Mouse (Mus musculus) C2C12 (cell line): ENCODE data around the gene Ehmt2.

Experiments
- CTCF ChIP-seq: IDR thresholded peaks from one replicate; pipeline ENCODE4 v1.5.1; 2011; ENCODE audit not compliant: control insufficient read depth, insufficient read depth, insufficient read length
- FOSL1 ChIP-seq: IDR thresholded peaks from one replicate; pipeline ENCODE4 v1.8.0; 2011; ENCODE audit warnings: mild to moderate bottlenecking, low read length; ENCODE audit not compliant: poor library complexity, insufficient read depth, severe bottlenecking
- MAX ChIP-seq: IDR thresholded peaks from one replicate; pipeline ENCODE4 v1.6.1; 2011; ENCODE audit warnings: mild to moderate bottlenecking, control low read depth
- MYOD1 ChIP-seq: IDR thresholded peaks from one replicate; pipeline ENCODE4 v1.6.1; 2011; ENCODE audit warnings: low read depth; ENCODE audit not compliant: control insufficient read depth, insufficient read length
- MYOG ChIP-seq: IDR thresholded peaks from one replicate; pipeline ENCODE4 v1.6.1; 2011; ENCODE audit not compliant: control insufficient read depth, insufficient read length; ENCODE audit errors: extremely low read depth
- USF1 ChIP-seq: IDR thresholded peaks from one replicate; pipeline ENCODE4 v1.6.1; 2011; ENCODE audit warnings: low read depth, mild to moderate bottlenecking, control low read depth, moderate library complexity

- no peak for TF ChIP-seq CTCF
- no peak for TF ChIP-seq MYOD1
- TF ChIP-seq MAX = no peak
- TF ChIP-seq USF1 = no peak
- TF ChIP-seq MYOG = no peak
- TF ChIP-seq FOSL1 = no peak
Observed at GRCm38 (mm10) chr17:34946486-34947140, 48.3 kb downstream of the Ehmt2 start.
